Mouse (Mus musculus) megakaryocyte, embryonic 14.5 days (primary cell): Measurements from ENCODE around the gene Hhipl1.

ENCODE experiments used
- FLI1 ChIP-seq: IDR thresholded peaks from 2 replicates; pipeline ENCODE4 v1.6.1; 2012; ENCODE audit warnings: low read length, inconsistent platforms, mixed read lengths
- GATA1 ChIP-seq: IDR thresholded peaks from 3 replicates; pipeline ENCODE4 v1.6.1; 2012; ENCODE audit warnings: mixed read lengths, low read length, inconsistent platforms, borderline replicate concordance

DNA sequence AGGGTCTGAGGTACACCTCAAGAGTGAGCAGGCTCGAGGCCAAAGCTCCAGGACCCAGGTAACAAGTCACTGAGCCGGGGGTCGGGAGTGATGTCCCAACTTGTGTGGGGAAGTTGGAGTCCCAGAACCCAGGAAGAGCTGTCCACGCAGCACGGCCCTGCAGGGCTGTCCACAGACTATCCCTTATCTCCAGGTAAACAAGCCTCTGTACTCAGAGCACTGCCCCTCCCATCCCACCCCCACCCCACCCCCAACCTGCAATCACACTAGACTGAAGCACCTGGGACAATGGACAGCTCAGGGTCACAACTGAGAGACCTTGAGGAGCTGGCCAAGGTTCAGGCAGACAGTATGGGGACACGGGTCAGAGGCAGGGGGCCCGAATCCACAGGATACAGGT lies 41.2 kb upstream of the Hhipl1 start:
- TF ChIP-seq GATA1 (no peak), FLI1 (no peak)
